Mouse (Mus musculus): ENCODE results near the gene Kirrel3. TPM values are rescaled to one million over a fixed set of nuclear protein-coding genes. Genes with fewer than 3 reads are reported as not detected.

Kirrel3 gene
- polyA plus RNA-seq, 1 experiment: not detected

DNA sequence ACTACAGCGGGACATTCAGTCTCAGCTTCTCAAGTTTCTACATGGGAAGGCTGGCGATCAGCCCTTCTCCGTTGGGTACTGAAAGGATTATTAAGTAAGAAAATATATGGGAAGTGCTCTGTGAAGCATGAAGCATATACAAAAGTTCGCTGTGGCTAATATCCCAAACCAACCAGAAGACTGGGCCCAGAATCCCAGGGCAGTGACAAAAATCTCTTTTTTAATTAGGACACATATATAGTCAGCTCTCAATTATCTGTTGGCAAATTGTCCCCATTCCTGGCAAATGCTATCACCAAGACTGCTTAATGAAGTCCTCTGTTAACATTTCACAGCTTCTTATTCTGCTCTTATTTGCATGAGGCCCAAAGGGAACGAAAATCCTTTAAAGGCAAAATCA lies 439.9 kb downstream of the Kirrel3 start:
- no peak overlapping the region for H3K4me3 ChIP-seq (replicated peaks)
- H3K9me3 ChIP-seq: no peaks in the 10 kb centered on the region
- no peaks in the 10 kb centered on the region for H3K4me1 ChIP-seq
- no peak for TF ChIP-seq GATA1 (IDR thresholded peaks at IDR 0.05; ENCODE audit: borderline replicate concordance, low read length)
- no peak for TF ChIP-seq FLI1 (IDR thresholded peaks at IDR 0.05; ENCODE audit: low read length)
- no peaks in the 10 kb centered on the region for H3K36me3 ChIP-seq (replicated peaks; ENCODE audit: low read length)
- H3K27me3 ChIP-seq (replicated peaks): no peaks in the 10 kb centered on the region

DNA sequence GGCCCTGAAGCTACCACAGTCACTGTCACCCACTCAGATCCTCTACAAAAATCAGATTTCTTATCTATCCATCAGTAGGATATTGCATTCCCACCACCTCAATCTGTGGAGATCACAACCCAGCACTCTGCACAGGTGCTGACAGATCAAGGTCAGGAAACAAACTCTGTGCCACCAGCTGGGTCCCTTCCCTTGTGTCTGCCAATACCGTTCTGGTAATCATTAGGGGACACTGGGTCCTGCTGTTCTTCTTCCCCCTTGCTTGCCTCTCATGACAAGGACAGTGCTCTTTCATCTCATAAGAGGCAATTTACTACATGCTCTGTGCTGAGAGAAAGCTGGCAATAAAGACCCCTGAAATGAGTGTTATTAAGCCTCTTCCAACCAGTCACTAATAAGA lies 444.7 kb downstream of the Kirrel3 start:
- Histone ChIP-seq H3K4me3 (replicated peaks) (no peak overlapping the region), H3K36me3 (replicated peaks; ENCODE audit: low read length) (no peaks in the 10 kb centered on the region), H3K4me1 (no peaks in the 10 kb centered on the region), H3K9me3 (no peaks in the 10 kb centered on the region), H3K27me3 (replicated peaks) (no peaks in the 10 kb centered on the region)
- TF ChIP-seq FLI1 (IDR thresholded peaks at IDR 0.05; ENCODE audit: low read length): no peak
- no peak for TF ChIP-seq GATA1 (IDR thresholded peaks at IDR 0.05; ENCODE audit: borderline replicate concordance, low read length)

DNA sequence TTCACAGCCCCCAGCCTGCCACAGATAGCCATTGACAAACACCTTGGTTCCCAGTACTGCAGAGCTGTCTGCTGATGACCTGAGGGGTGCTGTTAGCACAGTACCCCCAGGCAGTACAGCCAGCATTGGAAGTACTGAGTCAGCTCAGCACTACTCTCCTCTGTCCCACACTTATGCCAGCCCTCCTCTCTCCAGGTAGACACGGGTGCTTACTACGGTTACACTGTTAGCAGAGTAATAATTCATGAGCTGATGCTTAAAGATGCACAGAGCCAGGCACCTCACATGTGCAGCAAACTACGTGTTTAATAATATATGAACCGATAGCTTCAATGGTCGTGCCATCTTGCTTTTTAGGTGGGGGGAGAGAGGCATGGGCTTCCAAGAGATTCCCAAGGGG lies 452.4 kb downstream of the Kirrel3 start:
- Histone ChIP-seq H3K4me3 (replicated peaks) (no peak overlapping the region), H3K27me3 (replicated peaks) (peaks cover 16% of the 10 kb centered on the region), H3K36me3 (replicated peaks; ENCODE audit: low read length) (no peaks in the 10 kb centered on the region), H3K4me1 (no peaks in the 10 kb centered on the region), H3K9me3 (peaks cover 6% of the 10 kb centered on the region)
- TF ChIP-seq GATA1 (IDR thresholded peaks at IDR 0.05; ENCODE audit: borderline replicate concordance, low read length): no peak
- TF ChIP-seq FLI1 (IDR thresholded peaks at IDR 0.05; ENCODE audit: low read length): no peak

GRCm38 (mm10) chr9:34939621-34940020 lies 453.9 kb downstream of the Kirrel3 start:
- Histone ChIP-seq H3K36me3 (replicated peaks; ENCODE audit: low read length) (no peaks in the 10 kb centered on the region), H3K4me1 (no peaks in the 10 kb centered on the region), H3K4me3 (replicated peaks) (no peak overlapping the region), H3K27me3 (replicated peaks) (peaks cover 16% of the 10 kb centered on the region), H3K9me3 (peaks cover 6% of the 10 kb centered on the region)
- no peak for TF ChIP-seq FLI1 (IDR thresholded peaks at IDR 0.05; ENCODE audit: low read length)

GRCm38 (mm10) chr9:34942122-34942831 lies 456.6 kb downstream of the Kirrel3 start:
- no peak overlapping the region for H3K4me3 ChIP-seq (replicated peaks)
- no peaks in the 10 kb centered on the region for H3K36me3 ChIP-seq (replicated peaks; ENCODE audit: low read length)
- no peak for TF ChIP-seq FLI1 (IDR thresholded peaks at IDR 0.05; ENCODE audit: low read length)
- no peak for TF ChIP-seq GATA1 (IDR thresholded peaks at IDR 0.05; ENCODE audit: borderline replicate concordance, low read length)
- H3K27me3 ChIP-seq (replicated peaks): peaks cover 26% of the 10 kb centered on the region
- no peaks in the 10 kb centered on the region for H3K4me1 ChIP-seq
- peaks cover 6% of the 10 kb centered on the region for H3K9me3 ChIP-seq

DNA sequence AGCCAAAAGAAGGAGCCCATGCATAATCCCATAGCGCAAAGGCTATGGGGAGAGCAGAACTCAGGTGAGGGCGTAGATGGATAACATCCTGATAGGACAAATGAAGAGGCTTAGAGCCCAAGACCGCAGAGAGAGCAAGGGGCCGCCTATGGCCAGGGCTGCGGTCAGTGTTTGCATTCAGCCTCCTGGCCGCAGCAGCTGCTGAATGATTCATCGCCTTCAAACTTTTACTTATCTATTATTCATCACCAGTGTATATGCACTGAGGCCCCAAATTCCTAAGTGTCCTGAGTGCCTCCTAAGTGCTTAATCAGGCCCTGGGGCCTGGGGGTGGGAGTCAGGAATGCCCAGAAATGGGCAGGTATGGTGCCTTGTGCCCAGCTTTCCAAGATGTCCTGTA lies 457.3 kb downstream of the Kirrel3 start:
- Histone ChIP-seq H3K4me1 (no peaks in the 10 kb centered on the region), H3K36me3 (replicated peaks; ENCODE audit: low read length) (no peaks in the 10 kb centered on the region), H3K27me3 (replicated peaks) (peaks cover 27% of the 10 kb centered on the region), H3K9me3 (peaks cover 6% of the 10 kb centered on the region), H3K4me3 (replicated peaks) (no peak overlapping the region)
- TF ChIP-seq FLI1 (IDR thresholded peaks at IDR 0.05; ENCODE audit: low read length): no peak
- no peak for TF ChIP-seq GATA1 (IDR thresholded peaks at IDR 0.05; ENCODE audit: borderline replicate concordance, low read length)

GRCm38 (mm10) chr9:34945301-34945700 lies 459.6 kb downstream of the Kirrel3 start:
- H3K27me3 ChIP-seq (replicated peaks): peaks cover 23% of the 10 kb centered on the region
- H3K9me3 ChIP-seq: peaks cover 6% of the 10 kb centered on the region
- no peaks in the 10 kb centered on the region for H3K4me1 ChIP-seq
- H3K36me3 ChIP-seq (replicated peaks; ENCODE audit: low read length): no peaks in the 10 kb centered on the region
- H3K4me3 ChIP-seq (replicated peaks): no peak overlapping the region
- TF ChIP-seq GATA1 (IDR thresholded peaks at IDR 0.05; ENCODE audit: borderline replicate concordance, low read length) (no peak), FLI1 (IDR thresholded peaks at IDR 0.05; ENCODE audit: low read length) (no peak)

GRCm38 (mm10) chr9:34947258-34947657 lies 461.6 kb downstream of the Kirrel3 start:
- Histone ChIP-seq H3K4me3 (replicated peaks) (no peak overlapping the region), H3K36me3 (replicated peaks; ENCODE audit: low read length) (no peaks in the 10 kb centered on the region), H3K9me3 (no peaks in the 10 kb centered on the region), H3K27me3 (replicated peaks) (peaks cover 29% of the 10 kb centered on the region), H3K4me1 (no peaks in the 10 kb centered on the region)
- TF ChIP-seq FLI1 (IDR thresholded peaks at IDR 0.05; ENCODE audit: low read length): no peak
- no peak for TF ChIP-seq GATA1 (IDR thresholded peaks at IDR 0.05; ENCODE audit: borderline replicate concordance, low read length)

DNA sequence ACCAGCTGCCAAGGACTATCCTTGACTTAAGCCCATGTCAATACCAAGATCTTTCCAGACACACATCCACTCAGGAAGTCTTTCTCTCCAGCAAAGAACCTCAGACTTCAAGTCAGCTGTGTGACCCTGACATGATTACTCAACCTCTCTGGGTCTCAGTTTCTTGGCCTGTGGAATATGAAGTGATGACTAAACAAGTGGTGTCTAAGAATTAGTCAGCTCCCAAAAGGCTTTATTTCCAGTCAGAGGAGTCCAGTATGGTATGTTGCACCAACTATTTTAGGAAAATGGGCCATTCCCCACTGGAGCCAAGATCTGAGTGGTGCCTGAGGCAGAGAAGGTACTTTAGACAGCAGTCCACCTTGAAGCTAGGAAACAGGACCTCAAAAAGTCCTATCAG lies 462.0 kb downstream of the Kirrel3 start:
- no peak overlapping the region for H3K4me3 ChIP-seq (replicated peaks)
- H3K9me3 ChIP-seq: no peaks in the 10 kb centered on the region
- H3K36me3 ChIP-seq (replicated peaks; ENCODE audit: low read length): no peaks in the 10 kb centered on the region
- peaks cover 28% of the 10 kb centered on the region for H3K27me3 ChIP-seq (replicated peaks)
- TF ChIP-seq GATA1 (IDR thresholded peaks at IDR 0.05; ENCODE audit: borderline replicate concordance, low read length): no peak
- TF ChIP-seq FLI1 (IDR thresholded peaks at IDR 0.05; ENCODE audit: low read length): no peak
- no peaks in the 10 kb centered on the region for H3K4me1 ChIP-seq

- Histone ChIP-seq H3K4me3 (replicated peaks) (no peak overlapping the region), H3K27me3 (replicated peaks) (peaks cover 15% of the 10 kb centered on the region), H3K9me3 (no peaks in the 10 kb centered on the region), H3K4me1 (no peaks in the 10 kb centered on the region), H3K36me3 (replicated peaks; ENCODE audit: low read length) (no peaks in the 10 kb centered on the region)
- no peak for TF ChIP-seq GATA1 (IDR thresholded peaks at IDR 0.05; ENCODE audit: borderline replicate concordance, low read length)
- no peak for TF ChIP-seq FLI1 (IDR thresholded peaks at IDR 0.05; ENCODE audit: low read length)
These were observed 467.7 kb downstream of the Kirrel3 start for GRCm38 (mm10) chr9:34953420-34953819.

Data from megakaryocyte, embryonic 14.5 days (primary cell).